ENCODE assay signal across 9 mouse cellular contexts in the genomic region with DNA sequence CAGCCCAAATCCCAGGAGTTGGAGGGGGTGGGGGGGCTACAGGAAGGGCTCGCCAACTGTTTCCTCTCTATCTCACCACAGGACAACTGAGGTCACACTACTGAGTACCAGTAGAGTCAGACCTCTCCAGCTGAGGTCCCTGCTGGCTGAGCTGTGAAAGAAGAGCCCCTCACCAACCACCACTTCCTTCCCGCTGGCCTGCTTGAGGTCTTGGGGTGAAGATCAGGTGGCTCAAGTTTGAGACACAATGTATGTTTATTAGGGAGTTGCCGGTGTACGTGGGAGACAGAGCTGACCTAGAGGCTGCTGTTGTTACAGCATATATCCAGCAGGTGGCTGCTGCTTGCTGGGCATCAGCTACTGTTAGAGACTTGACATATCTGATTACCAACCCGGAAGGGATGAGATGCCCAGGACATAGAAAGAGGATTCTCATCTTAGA. TPM values are rescaled to one million over a fixed set of nuclear protein-coding genes. Genes with fewer than 3 reads are reported as not detected.
A peak's percentile ranks its signal among the peaks of the same experiment; 100 is the strongest.
DNase-seq lines count a peak whose midpoint lies in the region; ATAC-seq lines count a peak whose summit lies in the region.
"Had no signal": no experiment of that assay in that cellular context is flagged by ENCODE, and none has a peak within 500 bp of the region (broad histone marks: within the 10 kb centered on the region; RNA-seq: fewer than 3 reads in every experiment).

No protein-coding gene starts in this region.

- no peak overlapping the region for H3K27ac ChIP-seq in embryonic facial prominence, embryonic 14.5 days (replicated peaks; ENCODE audit: low read depth, low read length)
- no peak overlapping the region for H3K27ac ChIP-seq in lung, embryonic 16.5 days (ENCODE audit: low read length)
- H3K27ac ChIP-seq: embryonic facial prominence, embryonic 13.5 days had no signal

- H3K36me3 ChIP-seq in embryonic facial prominence, embryonic 14.5 days (ENCODE audit: control insufficient read depth, insufficient read depth, low read length) = no peaks in the 10 kb centered on the region
- no peaks in the 10 kb centered on the region for H3K36me3 ChIP-seq in lung, embryonic 16.5 days (ENCODE audit: control insufficient read depth, insufficient read depth, low read length)
- H3K36me3 ChIP-seq: embryonic facial prominence, embryonic 13.5 days had no signal

- peak; percentile 26 for DNase-seq in gastrocnemius, postnatal 14 days
- DNase-seq in gastrocnemius, adult 8-10 months (ENCODE audit: low spot score in 2 of 2) = no peak
- DNase-seq in MN1 (ENCODE audit: low spot score) = peak; percentile 32
- DNase-seq in embryonic facial prominence, embryonic 14.5 days (ENCODE audit: low spot score) = peak; percentile 75
- peak; percentile 61 for DNase-seq in induced T-regulatory cell, adult 2 months (ENCODE audit: low read depth)
- peak; percentile 32 for DNase-seq in retina, postnatal 7 days (ENCODE audit: low read depth, low spot score)
- no peak for DNase-seq in right cerebral cortex, postnatal 25 days

- H3K4me2 ChIP-seq in embryonic facial prominence, embryonic 14.5 days (ENCODE audit: low read depth, low read length) = no peak overlapping the region
- H3K4me2 ChIP-seq in lung, embryonic 16.5 days (ENCODE audit: low read depth, low read length) = no peak overlapping the region; the same call in 1 of the 2 replicates
- H3K4me2 ChIP-seq: embryonic facial prominence, embryonic 13.5 days had no signal

- no peak overlapping the region for H3K9ac ChIP-seq in embryonic facial prominence, embryonic 14.5 days (ENCODE audit: low read depth, low read length)
- no peak overlapping the region for H3K9ac ChIP-seq in lung, embryonic 16.5 days (ENCODE audit: low read length)
- H3K9ac ChIP-seq: embryonic facial prominence, embryonic 13.5 days had no signal

- 3% methylated on average over 5 of the region's 5 CpGs for WGBS in embryonic facial prominence, embryonic 14.5 days
- 4% methylated on average over 5 of the region's 5 CpGs for WGBS in lung, embryonic 16.5 days

- H3K4me3 ChIP-seq in embryonic facial prominence, embryonic 14.5 days (ENCODE audit: low read depth, low read length) = no peak overlapping the region
- H3K4me3 ChIP-seq in lung, embryonic 16.5 days (ENCODE audit: low read length) = no peak overlapping the region
- H3K4me3 ChIP-seq: embryonic facial prominence, embryonic 13.5 days had no signal

- intact Hi-C loops in gastrocnemius, postnatal 14 days (cut with DNase I; ENCODE audit: low total_unique reads) = loop anchor here (5.0 kb wide), 1 partner anchor 57 kb away; no protein-coding TSS in a partner anchor

- no peaks in the 10 kb centered on the region for H3K9me3 ChIP-seq in embryonic facial prominence, embryonic 14.5 days (ENCODE audit: control insufficient read depth, low read length)
- H3K9me3 ChIP-seq in lung, embryonic 16.5 days (ENCODE audit: control insufficient read depth, low read length) = no peaks in the 10 kb centered on the region
- H3K9me3 ChIP-seq: embryonic facial prominence, embryonic 13.5 days had no signal

- H3K4me1 ChIP-seq in embryonic facial prominence, embryonic 14.5 days (ENCODE audit: control insufficient read depth, insufficient read depth, low read length) = peaks cover 15% of the 10 kb centered on the region; the same call in 1 of the 2 replicates
- peaks cover 19% of the 10 kb centered on the region for H3K4me1 ChIP-seq in lung, embryonic 16.5 days (replicated peaks; ENCODE audit: control insufficient read depth, insufficient read depth, low read length)

- ATAC-seq in embryonic facial prominence, embryonic 14.5 days (ENCODE audit: low read depth) = peak; percentile 34; the same call in 1 of the 2 replicates
- 0 out of 2 replicates have a peak, but pooled peaks have one; percentile 29 for ATAC-seq in lung, embryonic 16.5 days (ENCODE audit: low read depth)

- no peaks in the 10 kb centered on the region for H3K27me3 ChIP-seq in embryonic facial prominence, embryonic 14.5 days (replicated peaks; ENCODE audit: control insufficient read depth, insufficient read depth, low read length)
- peaks cover 4% of the 10 kb centered on the region; the same call in 1 of the 2 replicates for H3K27me3 ChIP-seq in lung, embryonic 16.5 days (ENCODE audit: control insufficient read depth, insufficient read depth, low read depth, low read length)

RNA-seq across cellular contexts. Expression of a gene that starts 2.5 kb away (rescaled TPM):
- 1 to 10 TPM; 3.7 to 4.2 TPM for total RNA-seq in gastrocnemius, postnatal 14 days (2021)
- under 1 TPM; 0.31 to 0.58 (median 0.47) TPM for total RNA-seq in gastrocnemius, adult 8-10 months (2022)
- polyA plus RNA-seq in embryonic facial prominence, embryonic 14.5 days (2014; fragmentation: Nextera tagmentation; extraction: Ambion mirVana) = 7.2 and 7.3 TPM in 2 replicates
- polyA plus RNA-seq in lung, embryonic 16.5 days (2015; fragmentation: Nextera tagmentation; extraction: Ambion mirVana) = 2.6 and 2.7 TPM in 2 replicates

RNA-seq across cellular contexts. Expression of a gene that starts 21.9 kb away (rescaled TPM):
- not detected for total RNA-seq in gastrocnemius, postnatal 14 days (2021)
- total RNA-seq in gastrocnemius, adult 8-10 months (2022) = not detected
- polyA plus RNA-seq in embryonic facial prominence, embryonic 14.5 days (2014; fragmentation: Nextera tagmentation; extraction: Ambion mirVana) = 0.14 TPM in 1 of 2 replicates, not detected in the other
- 0.06 TPM in 1 of 2 replicates, not detected in the other for polyA plus RNA-seq in lung, embryonic 16.5 days (2015; fragmentation: Nextera tagmentation; extraction: Ambion mirVana)
- polyA plus RNA-seq: embryonic facial prominence, embryonic 13.5 days had no signal

Comparison
In these comparisons a context has a peak if more than half of its experiments do, and no peak if none do; other contexts are left out.
1. DNase-seq: peak in gastrocnemius, postnatal 14 days (single experiment), MN1 (single experiment), embryonic facial prominence, embryonic 14.5 days (single experiment), induced T-regulatory cell, adult 2 months (single experiment) and retina, postnatal 7 days (single experiment); none in gastrocnemius, adult 8-10 months (0 of 2) and right cerebral cortex, postnatal 25 days (single experiment).